Mouse (Mus musculus) left cerebral cortex, postnatal 4 days (tissue): ENCODE results near the gene Rab6b. TPM values are rescaled to one million over a fixed set of nuclear protein-coding genes. Genes with fewer than 3 reads are reported as not detected.
"Not testable (repeated sequence)": the region's sequence is repeated elsewhere in the genome, so short reads cannot be mapped to it uniquely, and the experiment has no call there.

Experiments
- DNase-seq: peaks from one replicate; pipeline ENCODE4 v3.0.0-alpha.2; 2022
- intact Hi-C: fragments of 180-260 bp; cut with DNase I; formaldehyde crosslinking; loops from one replicate; pipeline ENCODE4 v1.15.1; 2025
- total RNA-seq, 2 experiments: library from RNA; stranded (reverse); gene quantifications; 2 replicates each; pipeline ENCODE4 v1.2.3; 2021

Gene Rab6b
- total RNA-seq, 2 experiments from 2014 or later = 331 to 380 TPM

DNA sequence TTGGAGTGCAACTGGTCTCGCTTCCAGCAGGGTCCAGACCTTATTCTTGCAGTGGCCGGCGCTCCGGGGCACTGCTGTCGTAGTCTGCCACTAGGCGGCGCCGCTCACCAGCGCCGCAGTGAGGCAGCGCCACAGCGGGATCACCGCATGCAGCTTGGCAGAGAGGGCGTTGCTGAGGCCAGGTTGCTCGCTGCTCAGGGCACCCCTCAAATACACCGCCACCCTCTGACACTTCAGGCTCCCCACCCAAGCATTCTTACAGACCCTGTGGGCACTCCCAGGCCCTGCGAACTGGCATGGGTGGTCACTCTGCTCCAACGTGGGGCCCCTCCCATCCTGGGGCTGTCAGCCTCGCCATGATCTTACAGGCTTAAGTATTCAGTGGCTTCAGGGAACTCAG is 19.3 kb upstream of the Rab6b start:
- DNase-seq = peak; percentile 81

GRCm38 (mm10) chr9:103093681-103094080 is 17.9 kb upstream of the Rab6b start:
- no peak for DNase-seq
- intact Hi-C loops = loop anchor here (10.0 kb wide), 1 partner anchor 211 kb away; the partner anchor contains the start of genes 1300017J02Rik and Topbp1

More for the DNA sequence above, 19.3 kb upstream of the Rab6b start:
- intact Hi-C loops = loop anchor here (10.0 kb wide), 1 partner anchor 213 kb away; the partner anchor contains the start of genes 1300017J02Rik and Topbp1

DNA sequence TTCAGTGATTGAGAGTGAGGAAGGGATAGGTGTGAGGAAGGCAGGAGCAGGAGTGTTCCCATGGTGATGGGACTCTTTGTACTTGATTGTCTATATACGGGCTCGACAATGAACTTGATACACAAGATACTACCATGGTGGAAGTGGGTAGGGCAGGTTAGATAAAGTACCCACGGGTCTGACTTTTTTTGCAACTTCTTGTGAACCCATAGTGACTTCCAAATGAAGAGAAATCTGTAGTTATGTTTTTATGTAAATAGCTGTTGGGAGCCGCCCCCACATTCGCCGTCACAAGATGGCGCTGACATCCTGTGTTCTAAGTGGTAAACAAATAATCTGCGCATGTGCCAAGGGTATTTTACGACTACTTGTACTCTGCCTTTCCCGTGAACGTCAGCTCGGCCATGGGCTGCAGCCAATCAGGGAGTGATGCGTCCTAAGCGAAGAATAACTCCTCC is 3.2 kb upstream of the Rab6b start:
- DNase-seq, intact Hi-C loops: not testable (repeated sequence)

DNA sequence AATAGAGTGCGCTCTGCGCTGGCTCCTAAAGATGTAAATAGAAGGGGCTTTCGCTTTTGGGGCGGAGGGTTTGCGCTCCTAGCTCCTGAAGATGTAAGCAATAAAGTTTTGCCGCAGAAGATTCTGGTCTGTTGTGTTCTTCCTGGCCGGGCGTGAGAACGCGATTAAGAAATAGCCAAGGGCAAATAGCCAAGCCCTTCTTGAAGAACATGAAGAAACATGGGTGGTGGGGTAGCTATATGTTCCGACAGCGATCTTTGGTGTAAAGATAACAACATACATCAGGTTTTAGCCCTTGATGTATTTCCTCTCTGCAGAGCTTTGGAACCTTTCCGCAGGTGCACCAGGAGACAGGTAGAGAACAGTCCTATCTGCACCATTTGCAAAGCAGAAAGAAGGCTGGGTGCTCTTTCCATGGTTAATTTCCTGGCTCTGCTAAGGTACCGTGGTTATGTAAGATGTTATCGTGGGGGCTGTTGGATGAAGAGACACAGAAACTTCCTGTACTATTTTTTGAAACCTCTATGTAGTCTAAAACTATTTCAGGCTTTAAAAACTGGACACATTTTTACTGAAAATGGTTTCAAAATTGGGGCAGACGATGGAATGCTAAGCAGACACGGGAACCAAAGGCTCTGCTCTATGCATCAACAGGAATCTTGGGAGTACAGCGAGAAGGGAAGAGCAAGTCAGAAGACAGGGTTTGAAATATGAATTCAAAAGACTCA is 2.5 kb upstream of the Rab6b start:
- no peak for DNase-seq
- intact Hi-C loops = no loop called here

DNA sequence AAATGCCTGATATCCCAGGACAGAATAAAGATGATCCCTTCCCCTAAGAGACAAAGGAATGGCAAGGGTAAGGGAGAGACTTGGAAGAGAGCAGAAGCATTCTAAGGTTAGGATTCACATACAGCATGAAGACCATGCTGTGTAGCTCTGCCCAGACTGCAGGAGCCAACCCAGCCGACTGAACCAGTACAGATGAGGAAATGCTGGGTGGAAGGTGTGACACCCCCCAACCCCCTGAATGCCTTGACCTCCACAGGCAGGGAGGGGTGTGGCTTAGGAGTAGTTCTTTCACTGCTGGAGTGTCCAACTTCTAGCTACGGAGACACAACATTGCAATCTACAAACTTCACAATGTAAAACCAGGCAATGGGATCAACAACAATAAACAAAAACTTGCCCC is 1.7 kb upstream of the Rab6b start:
- DNase-seq = no peak
- intact Hi-C loops = no loop called here

DNA sequence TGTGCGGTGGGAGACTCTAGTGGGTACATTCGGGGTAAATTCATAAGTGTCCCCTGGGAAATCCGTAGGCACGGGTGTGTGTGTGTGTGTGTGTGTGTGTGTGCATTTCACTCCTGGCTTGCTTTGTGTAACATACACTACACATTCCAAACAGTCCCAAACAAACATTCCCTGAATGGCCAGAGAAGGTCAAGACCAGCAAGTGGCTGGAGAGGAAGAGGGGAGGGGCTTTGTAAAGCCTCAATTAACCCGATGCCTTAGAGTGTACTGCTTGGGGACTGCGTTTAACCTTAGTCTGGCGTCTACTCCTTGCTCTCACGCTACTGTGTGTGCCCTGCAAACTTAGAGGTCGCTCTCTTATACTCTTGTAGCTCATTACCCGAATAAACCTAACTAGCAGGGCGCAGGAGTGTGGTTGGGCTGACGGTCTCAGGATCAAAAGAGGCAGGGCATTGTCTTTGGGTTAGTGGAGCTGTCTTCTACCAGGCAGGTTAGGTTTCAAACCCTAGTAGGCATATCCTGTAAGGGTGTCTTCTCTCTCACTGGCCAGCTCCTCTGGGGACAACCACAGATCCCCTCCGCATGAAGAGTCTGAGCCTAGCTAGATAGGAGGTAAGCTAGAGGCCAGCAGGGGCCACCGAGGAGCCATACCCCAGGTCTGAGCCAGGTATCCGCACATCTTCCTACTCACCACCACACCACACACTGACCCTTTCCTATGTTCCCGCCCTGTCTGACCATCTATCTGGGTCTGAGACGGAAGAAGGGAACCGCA is 673 bp upstream of the Rab6b start:
- no peak for DNase-seq
- intact Hi-C loops = no loop called here

GRCm38 (mm10) chr9:103112471-103113271 is 1.1 kb downstream of the Rab6b start:
- intact Hi-C loops = no loop called here
- peak; percentile 70 for DNase-seq

GRCm38 (mm10) chr9:103113351-103113750 is 1.8 kb downstream of the Rab6b start:
- intact Hi-C loops = no loop called here
- no peak for DNase-seq

DNA sequence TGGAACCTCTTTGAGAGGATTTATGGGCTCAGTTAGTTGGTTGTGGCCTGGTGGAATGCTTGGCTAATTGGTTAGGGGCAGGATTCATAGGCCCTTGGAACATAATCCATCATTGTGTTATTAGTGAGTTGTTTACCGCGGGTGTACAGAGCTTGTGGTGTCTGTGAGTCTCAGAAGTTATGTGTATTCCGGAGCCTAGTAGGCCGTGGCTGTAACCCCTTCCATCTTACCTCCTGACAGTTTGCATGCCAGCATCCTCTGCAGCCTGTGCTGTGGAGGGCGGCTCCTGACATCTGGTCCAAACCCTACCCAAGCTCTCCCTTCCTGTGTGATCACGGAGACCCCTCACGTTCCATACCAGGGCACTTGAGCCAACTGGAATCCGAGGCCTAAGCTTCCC is 2.7 kb downstream of the Rab6b start:
- intact Hi-C loops = no loop called here
- DNase-seq = no peak

DNA sequence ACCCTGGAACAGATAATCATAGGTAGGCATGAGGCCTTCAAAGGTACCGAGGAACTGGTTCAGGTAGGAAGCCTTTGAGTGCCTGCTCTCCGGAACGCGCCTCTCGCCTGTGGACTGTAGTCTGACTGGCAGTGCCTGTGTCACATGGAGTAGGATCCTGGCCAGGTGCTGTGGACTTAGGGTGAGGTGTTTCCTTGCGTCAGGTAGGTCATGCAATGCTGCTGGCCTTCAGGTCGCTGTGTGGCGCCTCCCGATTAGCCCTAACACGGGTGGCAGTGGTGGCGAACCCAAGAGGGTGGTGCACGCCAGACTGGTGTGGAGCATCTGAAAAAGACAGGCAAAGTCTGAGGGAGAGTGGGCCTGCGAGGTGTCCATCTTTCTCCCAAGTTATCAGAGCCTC is 3.3 kb downstream of the Rab6b start:
- intact Hi-C loops = no loop called here
- no peak for DNase-seq

GRCm38 (mm10) chr9:103116941-103117340 is 5.4 kb downstream of the Rab6b start:
- no peak for DNase-seq
- intact Hi-C loops = no loop called here

- DNase-seq = no peak
- intact Hi-C loops = no loop called here
Observed at GRCm38 (mm10) chr9:103117495-103117894, 5.9 kb downstream of the Rab6b start.

- intact Hi-C loops = no loop called here
- DNase-seq = no peak
Observed at GRCm38 (mm10) chr9:103117951-103118350, 6.4 kb downstream of the Rab6b start.

DNA sequence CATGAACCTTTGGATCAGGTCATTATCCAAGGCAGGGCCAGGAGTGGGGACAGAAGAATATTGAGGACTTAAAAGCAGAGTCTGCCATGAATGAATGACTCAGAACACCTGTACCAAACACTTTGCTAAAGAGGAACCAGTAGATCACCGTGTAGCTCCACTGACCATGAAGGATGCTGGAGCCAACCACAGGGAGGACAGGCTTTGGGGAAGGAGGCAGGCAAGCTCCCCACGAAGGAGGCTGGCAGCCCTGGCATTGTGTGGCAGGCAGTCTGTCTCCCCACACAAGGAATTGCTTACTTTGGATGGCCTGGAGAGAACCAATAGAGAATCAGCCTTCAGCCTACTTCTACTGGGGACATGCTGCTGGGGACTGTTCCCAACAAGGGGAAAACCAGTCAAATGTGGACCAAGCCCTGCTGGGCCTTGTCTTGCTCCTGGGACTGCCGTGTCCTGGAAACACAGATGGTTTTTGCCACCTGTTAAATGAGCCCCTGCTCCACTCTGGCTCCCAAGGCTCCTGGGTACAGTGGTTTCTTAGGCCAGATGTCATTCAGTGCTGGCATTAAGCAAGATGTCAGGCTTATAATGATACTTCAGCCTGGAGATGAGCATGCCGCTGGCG is 7.2 kb downstream of the Rab6b start:
- intact Hi-C loops = no loop called here
- no peak for DNase-seq

DNA sequence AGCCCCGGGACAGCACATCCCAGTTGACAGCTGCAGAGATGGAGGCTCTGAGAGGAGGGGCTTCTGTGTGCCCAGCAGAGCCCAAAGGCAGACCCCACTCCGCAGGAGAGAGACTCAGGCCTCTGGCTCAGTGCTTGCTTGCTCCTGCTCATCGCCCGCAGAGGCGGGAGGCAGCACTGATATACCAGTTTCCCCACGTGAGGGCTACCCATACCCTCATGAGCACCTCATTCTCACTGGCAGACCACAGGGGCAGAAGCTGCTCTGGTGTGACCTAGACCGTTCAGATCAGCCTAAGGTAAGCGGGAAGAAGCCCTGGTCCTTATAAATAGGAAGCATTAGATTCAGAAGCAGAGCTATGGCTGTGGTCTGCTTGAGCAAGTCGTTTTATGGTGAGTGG is 8.2 kb downstream of the Rab6b start:
- intact Hi-C loops = no loop called here

GRCm38 (mm10) chr9:103120231-103120630 is 8.6 kb downstream of the Rab6b start:
- no peak for DNase-seq
- intact Hi-C loops = no loop called here

More for the DNA sequence above, 8.2 kb downstream of the Rab6b start:
- DNase-seq = no peak

GRCm38 (mm10) chr9:103121546-103121945 is 10.0 kb downstream of the Rab6b start:
- no peak for DNase-seq
- intact Hi-C loops = no loop called here

- DNase-seq = no peak
- intact Hi-C loops = no loop called here
Observed at GRCm38 (mm10) chr9:103124746-103125145, 13.2 kb downstream of the Rab6b start.

GRCm38 (mm10) chr9:103133493-103134124 is 22.0 kb downstream of the Rab6b start:
- intact Hi-C loops = no loop called here
- peak; percentile 36 for DNase-seq

GRCm38 (mm10) chr9:103134450-103135030 is 23.0 kb downstream of the Rab6b start:
- no peak for DNase-seq
- intact Hi-C loops = no loop called here
